Mouse (Mus musculus) heart, embryonic 15.5 days (tissue): Measurements from ENCODE around the gene Slc39a1. TPM values are rescaled to one million over a fixed set of nuclear protein-coding genes. Genes with fewer than 3 reads are reported as not detected.
A peak's percentile ranks its signal among the peaks of the same experiment; 100 is the strongest.
"Not testable (repeated sequence)": the region's sequence is repeated elsewhere in the genome, so short reads cannot be mapped to it uniquely, and the experiment has no call there.

Experiments used
- ATAC-seq: fragments of 200-750 bp; cut with Nextera tagmentation; replicated peaks from 2 replicates; pipeline ENCODE4 v1.8.0; 2017; ENCODE audit warnings: low read depth, moderate TSS enrichment; ENCODE audit not compliant: insufficient number of reproducible peaks, insufficient read depth, low FRiP score
- H3K27ac ChIP-seq: fragments of 300-500 bp; sonication (generic); 2 replicates; pipeline ENCODE4 v1.5.1; 2015; ENCODE audit warnings: mild to moderate bottlenecking, inconsistent platforms
- H3K27me3 ChIP-seq: fragments of 300-500 bp; sonication (generic); 2 replicates; pipeline ENCODE4 v1.6.1; 2015; ENCODE audit warnings: inconsistent platforms
- H3K36me3 ChIP-seq: fragments of 300-500 bp; sonication (generic); 2 replicates; pipeline ENCODE4 v1.6.1; 2015; ENCODE audit warnings: mild to moderate bottlenecking, inconsistent platforms
- H3K4me1 ChIP-seq: fragments of 300-500 bp; sonication (generic); replicated peaks from 2 replicates; pipeline ENCODE4 v1.6.1; 2015; ENCODE audit warnings: inconsistent platforms
- H3K4me2 ChIP-seq: fragments of 300-500 bp; sonication (generic); 2 replicates; pipeline ENCODE4 v1.6.1; 2015; ENCODE audit warnings: inconsistent platforms, mild to moderate bottlenecking, moderate library complexity
- H3K4me3 ChIP-seq: fragments of 300-500 bp; sonication (generic); 2 replicates; pipeline ENCODE4 v1.5.1; 2015; ENCODE audit warnings: mild to moderate bottlenecking, inconsistent platforms
- H3K9ac ChIP-seq: fragments of 300-500 bp; sonication (generic); 2 replicates; pipeline ENCODE4 v1.6.1; 2015; ENCODE audit warnings: mild to moderate bottlenecking, inconsistent platforms
- H3K9me3 ChIP-seq: fragments of 300-500 bp; sonication (generic); replicated peaks from 2 replicates; pipeline ENCODE4 v1.6.1; 2016; ENCODE audit warnings: inconsistent platforms
- WGBS: fragments of 180-500 bp; shearing (Covaris S2); methylation state at CpG from one replicate; pipeline ENCODE4 v1.1.7; 2015; ENCODE audit warnings: mixed read lengths; 5-methylcytosine and 5-hydroxymethylcytosine counted together
- microRNA-seq: library from miRNA; unstranded; fragments of <30 nt; microRNA quantifications from one replicate; pipeline ENCODE4, GENCODE M21; 2016
- polyA plus RNA-seq: library from polyadenylated mRNA; unstranded; fragments of >200 nt; fragmentation: Nextera tagmentation; extraction: Ambion mirVana; gene quantifications from 2 replicates; pipeline ENCODE4 v1.2.1, GENCODE M21; 2015

Slc39a1 gene
- polyA plus RNA-seq, 1 experiment from 2014 or later, result 76.0 TPM

DNA sequence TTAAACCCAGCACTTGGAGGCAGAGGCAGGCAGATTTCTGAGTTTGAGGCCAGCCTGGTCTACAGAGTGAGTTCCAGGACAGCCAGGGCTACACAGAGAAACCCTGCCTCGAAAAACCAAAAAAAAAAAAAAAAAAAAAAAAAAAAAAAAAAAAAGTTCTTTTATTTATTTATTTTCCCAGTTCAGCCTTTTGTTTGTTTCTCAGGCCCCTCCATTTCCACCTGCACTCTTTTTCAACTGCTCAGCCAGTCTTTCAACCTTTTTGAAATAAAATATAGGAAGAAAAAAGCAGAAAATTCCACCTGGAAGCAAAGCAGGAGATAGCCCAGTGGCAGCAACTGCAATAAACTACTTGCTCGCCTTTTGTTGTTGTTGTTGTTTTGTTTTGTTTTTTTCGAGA lies 41.4 kb downstream of the Slc39a1 start:
- H3K27me3 ChIP-seq, H3K4me2 ChIP-seq, H3K9me3 ChIP-seq, H3K9ac ChIP-seq, ATAC-seq, H3K4me3 ChIP-seq, H3K27ac ChIP-seq, H3K36me3 ChIP-seq: not testable (repeated sequence)
- WGBS, result 68% methylated on average over 3 of the region's 3 CpGs
- peaks cover 12% of the 10 kb centered on the region for H3K4me1 ChIP-seq

DNA sequence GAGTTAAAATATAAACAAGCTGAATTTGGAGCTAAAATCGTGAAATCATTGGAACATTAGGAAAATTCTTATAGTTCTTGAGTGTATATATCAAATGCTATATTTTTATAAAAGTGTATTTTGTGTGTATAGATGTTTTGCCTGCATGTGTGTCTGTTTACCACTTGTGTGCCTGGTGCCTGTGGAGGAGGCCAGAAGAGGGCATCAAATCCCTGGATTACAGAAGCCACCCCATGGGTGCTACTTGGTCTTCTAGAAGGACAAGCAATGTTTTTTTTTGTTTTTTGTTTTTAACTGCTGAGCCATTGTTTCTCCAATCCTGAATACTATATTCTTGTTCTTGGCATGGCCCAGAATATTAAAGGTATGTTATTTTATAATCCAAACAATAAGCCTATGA lies 42.6 kb downstream of the Slc39a1 start:
- no peaks in the 10 kb centered on the region for H3K27me3 ChIP-seq
- WGBS, result 67% methylated on average over 1 of the region's 1 CpGs

DNA sequence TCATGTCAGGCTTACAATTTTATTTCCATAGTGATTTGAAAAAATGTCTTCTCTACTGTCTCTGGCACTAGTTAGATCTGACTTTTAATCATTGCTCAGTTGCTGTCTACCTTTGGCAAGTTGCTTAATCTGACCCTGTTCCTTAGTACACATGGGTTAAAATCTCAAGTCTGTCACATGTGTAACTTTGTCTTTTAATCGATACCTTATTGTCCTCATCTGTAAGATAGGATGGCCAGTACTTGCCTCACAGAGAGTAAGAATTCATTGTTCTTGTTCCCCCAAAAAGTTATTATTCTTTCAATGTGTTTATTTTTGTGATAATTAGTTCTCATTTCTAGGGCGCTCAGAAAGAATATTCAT lies 44.0 kb downstream of the Slc39a1 start:
- H3K4me1 ChIP-seq, result peaks cover 33% of the 10 kb centered on the region
- no peaks in the 10 kb centered on the region for H3K27me3 ChIP-seq
- peak overlapping the region; percentile 92 for H3K27ac ChIP-seq
- H3K4me3 ChIP-seq, result peak overlapping the region; percentile 62
- 37% methylated on average over 2 of the region's 2 CpGs for WGBS
- H3K36me3 ChIP-seq, result no peaks in the 10 kb centered on the region
- H3K4me2 ChIP-seq, result peak overlapping the region; percentile 70
- H3K9me3 ChIP-seq, result no peaks in the 10 kb centered on the region
- ATAC-seq, result no peak
- H3K9ac ChIP-seq, result peak overlapping the region; percentile 63

More for the DNA sequence above, 42.6 kb downstream of the Slc39a1 start:
- H3K4me1 ChIP-seq, result peaks cover 24% of the 10 kb centered on the region
- no peak for ATAC-seq
- no peaks in the 10 kb centered on the region for H3K9me3 ChIP-seq
- H3K36me3 ChIP-seq, result no peaks in the 10 kb centered on the region
- no peak overlapping the region for H3K4me3 ChIP-seq
- H3K27ac ChIP-seq, result no peak overlapping the region
- no peak overlapping the region for H3K9ac ChIP-seq
- H3K4me2 ChIP-seq, result no peak overlapping the region

DNA sequence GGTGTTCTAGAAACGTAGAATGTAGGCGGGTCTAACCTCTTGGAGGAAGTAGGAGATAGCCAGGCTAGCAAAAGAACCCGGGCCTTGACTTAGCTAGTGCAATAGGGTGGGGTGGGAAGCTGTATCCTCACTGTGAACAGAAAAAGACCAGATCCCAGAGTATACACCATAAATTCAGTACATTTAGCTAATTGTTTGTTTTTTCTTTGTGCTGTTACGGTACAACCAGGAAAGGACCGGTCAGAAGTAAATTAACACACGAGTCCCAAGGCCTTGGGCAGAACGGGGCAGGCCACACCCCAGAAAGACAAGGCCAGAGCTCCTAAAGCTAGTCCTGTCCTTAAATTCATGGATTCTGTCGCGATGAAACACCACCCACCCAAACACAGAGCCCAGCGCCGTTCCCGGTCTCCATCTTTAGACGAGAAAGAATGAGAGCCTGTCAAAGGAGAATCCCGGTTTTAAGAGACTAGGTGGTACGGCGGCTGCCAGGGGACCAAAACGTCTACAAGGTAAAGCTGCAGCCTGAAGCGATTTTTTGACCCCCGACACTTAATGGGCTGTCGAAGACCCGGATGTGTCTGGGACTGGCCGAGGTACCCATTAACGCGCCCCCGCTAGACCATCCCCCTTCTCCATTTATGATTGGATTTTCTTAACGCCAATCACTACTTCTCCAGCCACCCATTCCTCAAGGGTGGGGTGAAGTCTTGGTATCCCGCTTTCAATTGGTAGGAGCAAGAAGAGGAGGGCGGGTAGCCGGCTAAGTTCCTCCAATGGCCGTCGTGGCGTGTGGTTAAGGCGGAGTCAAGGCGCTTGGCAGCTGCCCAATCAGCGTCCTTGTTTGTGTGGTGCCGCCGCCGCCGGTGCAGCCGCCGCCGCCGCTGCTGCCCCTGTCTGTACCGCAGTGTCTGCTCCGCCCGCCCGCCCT lies 44.6 kb downstream of the Slc39a1 start, which contains the start of gene Gatad2b:
TSS of gene Gatad2b (plus strand) at position 834 of the 931 bp plus-strand sequence.
- no peaks in the 10 kb centered on the region for H3K27me3 ChIP-seq
- under 1% methylated on average over 47 of the region's 47 CpGs for WGBS
- H3K4me2 ChIP-seq, result peak within 1 kb of the TSS; percentile 74
- peak within 1 kb of the TSS; percentile 93 for H3K4me3 ChIP-seq
- peak; percentile 99 for ATAC-seq
- peak within 1 kb of the TSS; percentile 95 for H3K9ac ChIP-seq
- H3K36me3 ChIP-seq, result no peaks in the 10 kb centered on the region
- H3K9me3 ChIP-seq, result no peaks in the 10 kb centered on the region
- peak within 1 kb of the TSS; percentile 97 for H3K27ac ChIP-seq
- peaks cover 38% of the 10 kb centered on the region for H3K4me1 ChIP-seq

GRCm38 (mm10) chr3:90293352-90294063 lies 45.5 kb downstream of the Slc39a1 start:
- H3K27me3 ChIP-seq, result no peaks in the 10 kb centered on the region
- peak; percentile 12 for ATAC-seq
- peak overlapping the region; percentile 95 for H3K9ac ChIP-seq
- H3K4me3 ChIP-seq, result peak overlapping the region; percentile 93
- under 1% methylated on average over 27 of the region's 68 CpGs for WGBS
- no peaks in the 10 kb centered on the region for H3K9me3 ChIP-seq
- no peaks in the 10 kb centered on the region for H3K36me3 ChIP-seq
- H3K4me1 ChIP-seq, result peaks cover 38% of the 10 kb centered on the region
- peak overlapping the region; percentile 97 for H3K27ac ChIP-seq
- H3K4me2 ChIP-seq, result peak overlapping the region; percentile 74

DNA sequence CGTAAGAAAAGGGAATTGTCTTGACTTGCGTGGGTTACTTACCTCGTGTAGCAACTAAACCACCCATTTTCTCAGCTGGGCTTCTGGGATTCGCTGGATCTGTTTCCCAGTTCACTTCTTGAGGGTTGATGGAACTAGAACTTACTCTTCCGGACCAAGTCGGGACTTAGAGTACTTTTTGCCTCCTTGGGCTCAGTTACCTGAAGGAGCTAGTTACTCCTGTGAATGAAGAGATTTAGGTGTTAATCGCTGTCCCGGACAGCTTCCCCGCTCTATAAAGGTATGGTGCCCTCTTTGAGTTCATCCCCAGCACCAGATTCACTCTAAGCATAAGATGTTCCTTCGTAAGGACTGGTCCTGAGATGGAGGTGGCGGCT lies 46.1 kb downstream of the Slc39a1 start:
- no peaks in the 10 kb centered on the region for H3K36me3 ChIP-seq
- H3K27me3 ChIP-seq, result no peaks in the 10 kb centered on the region
- ATAC-seq, result no peak
- H3K4me2 ChIP-seq, result peak overlapping the region; percentile 74
- peak overlapping the region; percentile 93 for H3K4me3 ChIP-seq
- peaks cover 38% of the 10 kb centered on the region for H3K4me1 ChIP-seq
- H3K27ac ChIP-seq, result peak overlapping the region; percentile 97
- WGBS, result 1% methylated on average over 11 of the region's 11 CpGs
- peak overlapping the region; percentile 95 for H3K9ac ChIP-seq
- H3K9me3 ChIP-seq, result no peaks in the 10 kb centered on the region

GRCm38 (mm10) chr3:90294651-90295050 lies 46.7 kb downstream of the Slc39a1 start:
- ATAC-seq, result no peak
- Histone ChIP-seq H3K27ac (no peak overlapping the region), H3K4me2 (peak overlapping the region; percentile 74), H3K4me3 (peak overlapping the region; percentile 93), H3K9me3 (no peaks in the 10 kb centered on the region), H3K4me1 (peaks cover 38% of the 10 kb centered on the region), H3K9ac (no peak overlapping the region), H3K27me3 (no peaks in the 10 kb centered on the region), H3K36me3 (no peaks in the 10 kb centered on the region)
- 51% methylated on average over 2 of the region's 2 CpGs for WGBS

Small RNA genes within 50 kb of the gene (microRNA-seq; reads per million reads assigned to microRNA genes)
- gene Mir7012, result not detected

Other genes starting within 250 kb of the Slc39a1 start
- 78.8 and 85.8 TPM in 2 replicates for gene Hax1, start 249.4 kb upstream of the Slc39a1 start, polyA plus RNA-seq
- gene 4933434E20Rik, start 196.5 kb upstream of the Slc39a1 start, polyA plus RNA-seq, result 129 and 134 TPM in 2 replicates
- gene Ubap2l, start 195.5 kb upstream of the Slc39a1 start, polyA plus RNA-seq, result 120 and 126 TPM in 2 replicates
- 239 and 307 TPM in 2 replicates for gene Tpm3, start 175.5 kb upstream of the Slc39a1 start, polyA plus RNA-seq
- gene Nup210l, start 144.0 kb upstream of the Slc39a1 start, polyA plus RNA-seq, result 0.20 and 0.25 TPM in 2 replicates
- 766 and 874 TPM in 2 replicates for gene Rps27, start 34.5 kb upstream of the Slc39a1 start, polyA plus RNA-seq
- 22.1 and 24.0 TPM in 2 replicates for gene Rab13, start 34.5 kb upstream of the Slc39a1 start, polyA plus RNA-seq
- 78.4 and 79.5 TPM in 2 replicates for gene Jtb, start 16.6 kb upstream of the Slc39a1 start, polyA plus RNA-seq
- gene Creb3l4, start 4.7 kb upstream of the Slc39a1 start, polyA plus RNA-seq, result 2.2 and 3.0 TPM in 2 replicates
- gene Crtc2, start 6.0 kb downstream of the Slc39a1 start, polyA plus RNA-seq, result 10.8 and 15.9 TPM in 2 replicates
- 4.6 and 6.9 TPM in 2 replicates for gene Dennd4b, start 17.0 kb downstream of the Slc39a1 start, polyA plus RNA-seq
- 7.1 and 9.5 TPM in 2 replicates for gene Gatad2b, start 45.0 kb downstream of the Slc39a1 start, polyA plus RNA-seq
- gene Slc27a3, start 141.8 kb downstream of the Slc39a1 start, polyA plus RNA-seq, result 4.8 and 9.4 TPM in 2 replicates
- 16.7 and 22.6 TPM in 2 replicates for gene Ints3, start 185.4 kb downstream of the Slc39a1 start, polyA plus RNA-seq
- 10.1 and 12.5 TPM in 2 replicates for gene Npr1, start 217.7 kb downstream of the Slc39a1 start, polyA plus RNA-seq
- 97.3 and 108 TPM in 2 replicates for gene Ilf2, start 228.0 kb downstream of the Slc39a1 start, polyA plus RNA-seq
- 71.5 and 75.1 TPM in 2 replicates for gene Snapin, start 242.9 kb downstream of the Slc39a1 start, polyA plus RNA-seq